Mouse (Mus musculus) adrenal gland, postnatal 25 days (tissue): ENCODE measurements around the gene Gm36028. TPM values are rescaled to one million over a fixed set of nuclear protein-coding genes. Genes with fewer than 3 reads are reported as not detected.

Experiments
- DNase-seq: peaks from one replicate; pipeline ENCODE4 v3.0.0; 2021; ENCODE audit warnings: mixed read lengths
- total RNA-seq: library from RNA; stranded (reverse); gene quantifications from 2 replicates; pipeline ENCODE4 v1.2.3, GENCODE M21; 2021

Gm36028 gene
- total RNA-seq, 1 experiment from 2014 or later: 0.27 TPM

DNA sequence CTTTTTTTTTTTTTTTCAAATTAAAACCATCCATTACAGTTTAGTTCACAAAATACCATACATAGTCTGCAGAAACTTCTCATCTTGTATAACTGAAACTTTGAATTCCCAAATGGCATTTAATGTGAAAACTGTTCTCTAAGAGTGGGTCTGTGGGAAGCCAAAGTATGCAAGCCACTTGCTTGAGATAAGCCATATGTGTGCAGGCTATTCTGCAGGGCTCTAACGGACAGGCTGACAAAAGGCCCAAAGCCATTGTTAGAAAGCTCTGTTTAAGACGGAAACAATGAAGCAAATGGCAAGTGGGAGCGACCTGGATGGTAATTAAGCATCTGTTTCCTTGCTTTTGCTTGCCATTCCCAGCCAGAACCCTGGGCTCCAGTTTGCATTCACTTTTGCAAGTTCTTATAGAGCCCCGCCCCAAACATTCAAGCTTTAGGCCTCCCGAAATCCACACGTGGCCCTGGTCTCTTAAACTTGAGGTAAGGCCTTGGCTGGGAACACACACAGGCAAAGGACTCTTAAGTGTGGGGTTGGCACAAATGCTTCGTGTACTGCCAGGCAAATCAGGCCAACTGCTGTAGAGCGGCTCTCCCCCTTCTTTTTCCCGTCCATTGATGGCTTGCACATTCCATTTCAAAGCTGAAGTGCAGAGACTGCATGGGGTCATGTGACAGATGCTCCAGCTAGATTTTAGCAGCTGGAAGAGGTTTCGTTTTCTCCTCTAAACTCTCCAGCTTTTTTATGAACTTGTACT lies 51.9 kb downstream of the Gm36028 start:
- DNase-seq: no peak

DNA sequence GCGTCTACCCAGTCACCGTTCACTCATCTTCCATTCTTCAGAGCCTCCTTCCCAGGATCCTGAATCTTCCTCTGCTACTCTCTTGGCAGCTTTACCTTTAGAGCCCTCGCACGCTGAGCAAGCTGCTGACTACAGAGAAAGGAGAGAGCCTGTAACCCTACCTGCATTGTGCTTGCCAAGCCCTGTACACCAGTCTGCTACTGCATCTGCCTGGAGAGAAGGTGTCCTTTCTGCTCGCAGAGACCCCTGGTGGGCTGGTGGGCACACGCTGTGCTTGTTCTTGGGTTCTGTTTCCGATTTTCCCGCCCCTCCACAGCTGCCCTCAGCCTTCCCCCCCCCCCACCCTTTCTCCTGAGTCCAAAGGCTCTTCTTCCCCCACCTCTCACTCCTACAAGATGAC lies 53.7 kb downstream of the Gm36028 start:
- DNase-seq: no peak

- DNase-seq: no peak
Measured at GRCm38 (mm10) chr16:37805746-37806495, 55.0 kb downstream of the Gm36028 start.

DNA sequence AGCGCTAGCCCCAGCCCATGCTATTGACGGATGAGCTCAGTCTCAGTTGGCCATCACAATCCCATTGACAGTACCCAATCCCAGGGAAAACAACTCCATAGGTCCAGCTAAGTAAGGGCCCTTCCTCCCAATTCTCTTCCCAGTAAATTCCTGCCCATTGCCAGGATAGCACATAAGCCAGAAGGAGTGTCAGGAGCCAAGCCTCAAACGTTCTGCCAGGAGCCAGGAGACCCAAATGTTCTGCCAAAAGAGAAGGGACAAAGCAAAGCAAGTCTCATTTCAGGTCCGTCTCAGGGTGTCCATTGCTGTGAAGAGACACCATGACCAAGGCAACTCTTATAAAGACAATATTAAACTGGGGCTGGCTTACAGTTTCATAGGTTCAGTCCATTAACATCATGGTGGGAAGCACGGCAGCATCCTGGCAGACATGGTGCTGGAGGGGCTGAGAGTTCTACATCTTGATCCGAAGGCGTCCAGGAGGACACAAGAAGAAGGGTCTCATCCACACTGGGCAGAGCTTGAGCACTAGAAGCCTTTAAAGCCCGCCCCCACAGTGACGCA lies 57.5 kb downstream of the Gm36028 start:
- DNase-seq: no peak

DNA sequence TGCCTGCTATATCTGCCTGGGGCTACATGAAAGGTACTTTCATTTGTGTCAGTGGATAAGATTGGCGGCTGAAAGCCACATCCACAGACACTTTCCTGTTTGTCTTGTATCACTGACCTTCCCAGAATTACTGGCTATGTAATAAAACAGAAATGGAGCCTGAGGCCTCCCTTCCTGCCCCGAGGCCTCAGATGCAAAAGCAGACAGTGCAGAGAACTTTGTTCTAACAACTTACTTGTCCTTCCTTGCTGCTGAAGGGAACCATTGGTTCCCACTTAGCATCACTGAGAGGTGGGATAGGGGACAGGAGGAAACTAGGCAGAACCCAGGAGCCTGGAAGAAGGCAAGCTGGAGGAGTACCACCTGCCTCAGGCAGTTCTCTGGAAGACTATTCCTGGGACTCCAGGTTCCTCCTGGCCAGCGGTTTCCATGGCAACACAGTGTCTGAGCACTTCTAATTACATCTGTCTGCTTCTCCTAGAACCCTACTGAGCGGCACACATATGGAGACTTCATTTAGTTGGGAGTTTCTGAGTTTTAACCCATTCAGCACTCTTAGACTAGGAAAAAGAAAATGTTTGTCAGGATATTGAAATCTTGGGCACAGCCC lies 58.2 kb downstream of the Gm36028 start:
- DNase-seq: no peak

- no peak for DNase-seq
Measured at GRCm38 (mm10) chr16:37801097-37801496, 59.8 kb downstream of the Gm36028 start.

Other genes starting within 250 kb of the Gm36028 start
- gene Ndufb4, start 206.7 kb downstream of the Gm36028 start, total RNA-seq: 96.7 and 145 TPM in 2 replicates
- 45.8 and 46.1 TPM in 2 replicates for gene Fstl1, start 84.3 kb downstream of the Gm36028 start, total RNA-seq
- gene Lrrc58, start 7.2 kb upstream of the Gm36028 start, total RNA-seq: 150 and 193 TPM in 2 replicates
- 0.15 TPM in 1 of 2 replicates, not detected in the other for gene Gpr156, start 55.4 kb upstream of the Gm36028 start, total RNA-seq
- 77.8 and 81.7 TPM in 2 replicates for gene Gsk3b, start 227.9 kb upstream of the Gm36028 start, total RNA-seq